Mouse (Mus musculus) ovary, postnatal 36 days (tissue): ENCODE measurements around the gene Dynlt1c.
"Not testable (repeated sequence)": the region's sequence is repeated elsewhere in the genome, so short reads cannot be mapped to it uniquely, and the experiment has no call there.

ENCODE experiments used
- DNase-seq: peaks from one replicate; pipeline ENCODE4 v3.0.0; 2022; ENCODE audit warnings: low spot score, mixed read lengths

Dynlt1c gene

GRCm38 (mm10) chr17:6601204-6601911 is at the start of gene Dynlt1c:
Dynlt1c (plus strand) TSS chr17:6601671.
- peak; percentile 81 for DNase-seq

- not testable (repeated sequence) for DNase-seq
Observed at GRCm38 (mm10) chr17:6553798-6554197, 47.7 kb upstream of the Dynlt1c start.

- not testable (repeated sequence) for DNase-seq
Observed at GRCm38 (mm10) chr17:6554243-6554642, 47.2 kb upstream of the Dynlt1c start.

- DNase-seq, result not testable (repeated sequence)
Observed at GRCm38 (mm10) chr17:6559447-6560133, 41.9 kb upstream of the Dynlt1c start.

- not testable (repeated sequence) for DNase-seq
Observed at GRCm38 (mm10) chr17:6564866-6565265, 36.6 kb upstream of the Dynlt1c start.

GRCm38 (mm10) chr17:6567908-6568307 is 33.6 kb upstream of the Dynlt1c start:
- not testable (repeated sequence) for DNase-seq

- DNase-seq, result not testable (repeated sequence)
Observed at GRCm38 (mm10) chr17:6571296-6571695, 30.2 kb upstream of the Dynlt1c start.

- not testable (repeated sequence) for DNase-seq
Observed at GRCm38 (mm10) chr17:6572202-6572601, 29.3 kb upstream of the Dynlt1c start.

GRCm38 (mm10) chr17:6575376-6575775 is 26.1 kb upstream of the Dynlt1c start:
- DNase-seq, result not testable (repeated sequence)

GRCm38 (mm10) chr17:6588672-6589071 is 12.8 kb upstream of the Dynlt1c start:
- DNase-seq, result not testable (repeated sequence)

GRCm38 (mm10) chr17:6592109-6592508 is 9.4 kb upstream of the Dynlt1c start:
- not testable (repeated sequence) for DNase-seq

GRCm38 (mm10) chr17:6593896-6594295 is 7.6 kb upstream of the Dynlt1c start:
- DNase-seq, result not testable (repeated sequence)

- peak; percentile 52 for DNase-seq
Observed at GRCm38 (mm10) chr17:6595776-6596497, 5.5 kb upstream of the Dynlt1c start.

GRCm38 (mm10) chr17:6598356-6598755 is 3.1 kb upstream of the Dynlt1c start:
- not testable (repeated sequence) for DNase-seq

- DNase-seq, result not testable (repeated sequence)
Observed at GRCm38 (mm10) chr17:6600216-6600911, 1.1 kb upstream of the Dynlt1c start.

- not testable (repeated sequence) for DNase-seq
Observed at GRCm38 (mm10) chr17:6602205-6602604, 734 bp downstream of the Dynlt1c start.

GRCm38 (mm10) chr17:6605347-6605746 is 3.9 kb downstream of the Dynlt1c start:
- DNase-seq, result not testable (repeated sequence)

- DNase-seq, result not testable (repeated sequence)
Observed at GRCm38 (mm10) chr17:6613524-6613923, 12.1 kb downstream of the Dynlt1c start.

- not testable (repeated sequence) for DNase-seq
Observed at GRCm38 (mm10) chr17:6614316-6614715, 12.8 kb downstream of the Dynlt1c start.

GRCm38 (mm10) chr17:6616731-6617130 is 15.3 kb downstream of the Dynlt1c start:
- DNase-seq, result not testable (repeated sequence)

GRCm38 (mm10) chr17:6617689-6618400 is 16.4 kb downstream of the Dynlt1c start:
- DNase-seq, result not testable (repeated sequence)
